Mouse (Mus musculus): ENCODE data around the gene H2-Q6. TPM values are rescaled to one million over a fixed set of nuclear protein-coding genes. Genes with fewer than 3 reads are reported as not detected.
"Not testable (repeated sequence)": the region's sequence is repeated elsewhere in the genome, so short reads cannot be mapped to it uniquely, and the experiment has no call there.

The H2-Q6 gene
- polyA plus RNA-seq, 1 experiment = 0.57 TPM

DNA sequence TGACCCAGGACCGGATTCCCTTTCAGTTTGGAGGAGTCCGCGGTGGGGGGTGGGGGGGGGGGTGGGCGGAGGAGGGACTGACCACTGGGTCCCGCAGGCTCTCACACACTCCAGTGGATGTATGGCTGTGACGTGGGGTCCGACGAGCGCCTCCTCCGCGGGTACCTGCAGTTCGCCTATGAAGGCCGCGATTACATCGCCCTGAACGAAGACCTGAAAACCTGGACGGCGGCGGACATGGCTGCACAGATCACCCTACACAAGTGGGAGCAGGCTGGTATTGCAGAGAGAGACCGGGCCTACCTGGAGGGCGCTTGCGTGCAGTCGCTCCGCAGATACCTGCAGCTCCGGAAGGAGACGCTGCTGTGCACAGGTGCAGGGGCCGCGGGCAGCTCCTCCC, 824 bp downstream of the H2-Q6 start:
- DNase-seq (ENCODE audit: low read depth) = not testable (repeated sequence)

DNA sequence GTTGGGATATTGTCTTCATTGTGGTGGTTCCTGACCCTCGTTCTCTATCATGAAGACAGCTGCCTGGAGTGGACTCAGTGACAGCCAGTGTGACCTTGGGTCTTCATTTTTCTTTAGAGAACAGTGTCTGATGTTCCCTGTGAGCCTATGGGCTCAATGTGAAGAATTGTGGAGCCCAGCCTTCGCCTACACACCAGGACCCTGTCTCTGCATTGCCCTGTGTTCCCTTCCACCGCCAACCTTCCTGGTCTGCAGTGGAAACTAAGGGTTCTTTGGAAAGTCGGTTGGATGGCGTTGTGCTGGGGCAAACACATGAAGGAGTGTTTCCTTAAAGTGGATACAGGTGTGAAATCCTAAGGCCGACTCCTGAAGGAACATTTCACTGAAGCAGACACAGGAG, 4.2 kb downstream of the H2-Q6 start:
- DNase-seq (ENCODE audit: low read depth) = not testable (repeated sequence)

- DNase-seq (ENCODE audit: low read depth) = not testable (repeated sequence)
Observed at GRCm38 (mm10) chr17:35430671-35431070, 6.0 kb downstream of the H2-Q6 start.

- not testable (repeated sequence) for DNase-seq (ENCODE audit: low read depth)
Observed at GRCm38 (mm10) chr17:35432167-35432566, 7.5 kb downstream of the H2-Q6 start.

DNA sequence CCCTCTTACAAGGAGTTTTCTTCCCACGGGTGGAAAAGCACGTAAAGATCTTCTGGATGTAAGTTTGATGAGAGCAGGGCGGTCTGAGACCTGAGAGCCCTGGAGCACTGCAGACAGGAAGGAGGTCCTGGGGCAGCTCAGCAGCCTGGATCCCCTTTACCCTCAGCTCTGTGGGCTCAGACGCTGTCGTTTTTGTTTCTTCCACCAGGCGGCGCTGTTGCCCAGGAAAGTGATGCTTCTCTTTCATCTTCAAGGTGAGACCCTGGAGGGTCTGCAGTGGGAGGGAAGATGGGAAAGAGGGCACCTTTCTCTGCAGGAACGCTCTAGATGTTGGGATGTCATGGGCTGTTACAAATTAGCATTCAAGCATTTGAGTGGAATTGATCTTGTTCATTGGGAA, 10.2 kb downstream of the H2-Q6 start:
- peak; percentile 18 for DNase-seq (ENCODE audit: low read depth)
- TF ChIP-seq CTCF (IDR thresholded peaks at IDR 0.05; ENCODE audit: borderline replicate concordance, extremely low read depth, insufficient read depth, insufficient read length) = peak; percentile 47; the same call in 1 of the 2 replicates

DNA sequence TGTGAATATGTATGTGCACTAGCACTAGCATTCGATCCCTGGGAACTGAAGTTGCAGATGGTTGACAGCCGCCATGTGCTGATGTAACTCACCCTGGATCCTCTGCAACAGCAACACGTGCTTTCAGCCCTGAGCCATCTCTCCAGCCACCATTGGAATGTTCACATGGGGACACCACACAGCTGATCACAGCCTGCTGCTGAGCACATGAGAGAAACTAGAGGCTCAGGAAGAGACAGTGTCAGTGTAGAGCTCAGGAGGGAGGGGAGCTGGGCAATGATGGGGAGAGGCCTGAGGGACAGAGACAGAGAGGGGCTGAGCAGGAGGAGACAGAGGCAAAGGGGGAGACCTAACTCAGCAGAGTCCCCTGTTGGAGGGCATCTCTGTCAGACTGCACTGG, 10.9 kb downstream of the H2-Q6 start:
- not testable (repeated sequence) for DNase-seq (ENCODE audit: low read depth)

- not testable (repeated sequence) for DNase-seq (ENCODE audit: low read depth)
Observed at GRCm38 (mm10) chr17:35437386-35437936, 12.8 kb downstream of the H2-Q6 start.

DNA sequence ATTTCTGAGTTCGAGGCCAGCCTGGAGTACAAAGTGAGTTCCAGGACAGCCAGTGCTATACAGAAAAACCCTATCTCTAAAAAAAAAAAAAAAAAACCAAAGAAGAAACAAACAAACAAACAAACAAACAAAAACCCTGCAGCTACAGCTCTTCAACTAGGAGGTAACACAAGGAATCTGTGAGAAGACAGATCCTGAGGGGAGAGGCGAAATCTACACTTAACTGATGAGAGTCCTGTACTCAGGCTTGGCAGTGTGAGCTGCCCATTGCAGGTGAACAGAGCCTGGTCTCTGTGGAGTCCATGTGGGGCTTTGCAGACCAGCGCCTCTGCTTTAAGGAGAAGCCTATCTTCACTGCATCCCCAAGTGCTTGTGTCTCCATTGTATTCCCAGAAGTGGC, 13.7 kb downstream of the H2-Q6 start:
- not testable (repeated sequence) for DNase-seq (ENCODE audit: low read depth)

- peak; percentile 68 for DNase-seq (ENCODE audit: low read depth)
Observed at GRCm38 (mm10) chr17:35438885-35439284, 14.2 kb downstream of the H2-Q6 start, which contains the start of gene H2-Q7. Gene H2-Q7, plus strand, starts transcription at chr17:35439155.

DNA sequence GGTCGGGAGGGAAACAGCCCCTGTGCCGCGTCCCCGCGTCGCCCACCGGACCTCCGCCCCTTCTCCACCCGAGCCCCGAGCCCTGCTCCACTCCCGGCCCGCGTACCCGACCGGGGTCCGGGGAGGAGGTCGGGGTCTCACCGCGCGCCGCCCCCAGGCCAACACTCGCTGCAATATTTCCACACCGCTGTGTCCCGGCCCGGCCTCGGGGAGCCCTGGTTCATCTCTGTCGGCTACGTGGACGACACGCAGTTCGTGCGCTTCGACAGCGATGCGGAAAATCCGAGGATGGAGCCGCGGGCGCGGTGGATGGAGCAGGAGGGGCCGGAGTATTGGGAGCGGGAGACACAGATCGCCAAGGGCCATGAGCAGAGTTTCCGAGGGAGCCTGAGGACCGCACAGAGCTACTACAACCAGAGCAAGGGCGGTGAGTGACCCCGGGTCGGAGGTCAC, 14.7 kb downstream of the H2-Q6 start:
- DNase-seq (ENCODE audit: low read depth) = peak; percentile 17

- not testable (repeated sequence) for DNase-seq (ENCODE audit: low read depth)
Observed at GRCm38 (mm10) chr17:35439925-35440645, 15.4 kb downstream of the H2-Q6 start.

GRCm38 (mm10) chr17:35442376-35442775, 17.7 kb downstream of the H2-Q6 start:
- DNase-seq (ENCODE audit: low read depth) = not testable (repeated sequence)

GRCm38 (mm10) chr17:35444510-35444909, 19.9 kb downstream of the H2-Q6 start:
- not testable (repeated sequence) for DNase-seq (ENCODE audit: low read depth)

GRCm38 (mm10) chr17:35458247-35458646, 33.6 kb downstream of the H2-Q6 start:
- not testable (repeated sequence) for DNase-seq (ENCODE audit: low read depth)

DNA sequence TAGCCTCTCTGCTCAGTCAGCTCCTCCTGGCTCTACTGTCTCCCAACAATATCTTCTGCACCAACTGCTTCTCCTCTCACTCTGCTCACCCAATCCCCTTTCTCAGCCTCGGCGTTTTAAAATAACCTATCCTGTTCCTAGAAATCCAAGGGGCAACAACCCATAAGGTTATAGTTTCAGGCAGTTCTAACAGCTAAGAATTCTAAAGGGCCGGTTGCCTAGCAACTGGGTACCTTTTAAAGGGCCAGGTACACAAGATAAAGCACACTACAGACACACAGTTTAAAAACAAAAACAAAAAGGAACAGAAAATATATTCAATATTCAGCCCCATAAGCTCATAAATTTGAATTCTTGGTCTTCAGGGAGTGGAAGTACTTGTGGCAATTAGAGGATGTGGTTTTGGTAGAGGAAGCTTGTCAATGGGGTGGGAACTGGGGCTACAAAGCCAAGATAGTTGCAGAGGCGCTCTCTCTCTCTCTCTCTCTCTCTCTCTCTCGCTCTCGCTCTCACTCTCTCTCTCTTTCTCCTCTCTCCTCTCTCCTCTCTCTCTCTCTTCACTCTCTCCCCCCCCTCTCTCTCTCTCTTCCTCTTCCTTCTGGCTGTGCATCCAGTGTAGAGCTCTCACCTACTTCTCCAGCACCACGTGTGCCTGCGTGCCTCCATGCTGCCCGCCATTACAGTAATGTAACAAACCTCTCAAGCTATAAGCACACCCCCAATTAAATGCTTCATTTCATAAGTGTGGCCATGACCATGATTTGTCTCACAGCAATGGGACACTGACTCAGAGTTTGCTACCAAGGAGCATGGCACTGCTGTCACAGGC, 36.1 kb downstream of the H2-Q6 start:
- not testable (repeated sequence) for DNase-seq (ENCODE audit: low read depth)

All from brain, embryonic 14.5 days (tissue).